Mouse (Mus musculus) brain, adult 2 months (tissue): ENCODE results near the gene Tpd52l1.
"Not testable (repeated sequence)": the region's sequence is repeated elsewhere in the genome, so short reads cannot be mapped to it uniquely, and the experiment has no call there.

Source experiments
- DNase-seq: peaks from one replicate; pipeline ENCODE4 v3.0.0; 2011; ENCODE audit warnings: low read depth, low spot score

Tpd52l1 gene

GRCm38 (mm10) chr10:31445291-31446124 is at the start of gene Tpd52l1:
Gene Tpd52l1, minus strand, starts transcription at chr10:31445958.
- DNase-seq, result peak; percentile 90

GRCm38 (mm10) chr10:31494296-31494695 is 48.5 kb upstream of the Tpd52l1 start:
- DNase-seq, result no peak

GRCm38 (mm10) chr10:31467043-31467898 is 21.5 kb upstream of the Tpd52l1 start:
- no peak for DNase-seq

GRCm38 (mm10) chr10:31465840-31466541 is 20.2 kb upstream of the Tpd52l1 start:
- peak; percentile 73 for DNase-seq

- no peak for DNase-seq
Observed at GRCm38 (mm10) chr10:31465424-31465823, 19.7 kb upstream of the Tpd52l1 start.

- DNase-seq, result no peak
Observed at GRCm38 (mm10) chr10:31463044-31463443, 17.3 kb upstream of the Tpd52l1 start.

- DNase-seq, result no peak
Observed at GRCm38 (mm10) chr10:31456806-31457205, 11.0 kb upstream of the Tpd52l1 start.

GRCm38 (mm10) chr10:31447083-31447482 is 1.3 kb upstream of the Tpd52l1 start:
- DNase-seq, result no peak

GRCm38 (mm10) chr10:31444206-31444605 is 1.6 kb downstream of the Tpd52l1 start:
- no peak for DNase-seq

GRCm38 (mm10) chr10:31441491-31441890 is 4.3 kb downstream of the Tpd52l1 start:
- DNase-seq, result no peak

- peak; percentile 51 for DNase-seq
Observed at GRCm38 (mm10) chr10:31436047-31436446, 9.7 kb downstream of the Tpd52l1 start.

GRCm38 (mm10) chr10:31417956-31418355 is 27.8 kb downstream of the Tpd52l1 start:
- no peak for DNase-seq

GRCm38 (mm10) chr10:31392990-31393389 is 52.8 kb downstream of the Tpd52l1 start:
- no peak for DNase-seq

GRCm38 (mm10) chr10:31390777-31391395 is 54.9 kb downstream of the Tpd52l1 start:
- DNase-seq, result peak; percentile 8

- not testable (repeated sequence) for DNase-seq
Observed at GRCm38 (mm10) chr10:31388566-31388965, 57.2 kb downstream of the Tpd52l1 start.

GRCm38 (mm10) chr10:31370200-31370599 is 75.6 kb downstream of the Tpd52l1 start:
- peak; percentile 42 for DNase-seq

GRCm38 (mm10) chr10:31359749-31360148 is 86.0 kb downstream of the Tpd52l1 start:
- no peak for DNase-seq

- DNase-seq, result no peak
Observed at GRCm38 (mm10) chr10:31354886-31355461, 90.8 kb downstream of the Tpd52l1 start.

- peak; percentile 61 for DNase-seq
Observed at GRCm38 (mm10) chr10:31354141-31354540, 91.6 kb downstream of the Tpd52l1 start.

GRCm38 (mm10) chr10:31352845-31353427 is 92.8 kb downstream of the Tpd52l1 start:
- no peak for DNase-seq

- DNase-seq, result no peak
Observed at GRCm38 (mm10) chr10:31351056-31351455, 94.7 kb downstream of the Tpd52l1 start.
